Mouse (Mus musculus): ENCODE results near the gene Nell2.

DNA sequence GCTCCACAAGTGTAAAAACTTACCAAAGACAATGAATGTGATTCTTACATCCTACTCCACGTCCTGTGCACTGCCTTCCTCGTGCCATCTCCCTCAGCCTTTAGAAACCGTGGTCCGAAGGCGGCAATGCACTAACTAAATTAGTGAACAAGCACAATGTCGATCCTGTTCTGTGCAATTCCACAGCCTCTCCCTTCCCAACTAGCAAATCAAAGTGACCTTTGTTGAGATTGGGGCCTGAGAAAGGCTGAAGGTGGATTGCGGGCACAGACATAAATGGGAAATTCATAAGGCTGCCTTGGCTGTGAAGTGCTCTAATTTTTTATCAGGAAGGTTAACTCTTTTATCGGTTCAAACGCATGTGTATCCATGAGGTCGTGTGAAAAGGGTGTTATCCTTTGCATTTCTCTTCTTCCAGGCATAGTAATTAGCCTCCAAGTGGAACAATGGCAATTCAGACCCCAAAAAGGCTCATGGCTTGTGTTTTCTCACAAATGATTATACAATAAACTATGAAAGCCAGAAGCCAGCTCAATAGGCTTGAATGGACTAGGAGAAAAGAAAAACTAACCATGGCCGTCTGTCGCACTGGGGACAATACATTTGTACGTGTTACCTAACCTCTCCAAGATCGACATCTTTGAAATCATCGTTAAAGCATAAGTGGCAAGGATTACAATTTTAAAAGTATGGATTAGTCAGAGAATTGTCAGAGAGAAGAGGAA is 106.0 kb downstream of the Nell2 start:
- no peak for TF ChIP-seq CTCF (IDR thresholded peaks at IDR 0.05; ENCODE audit: insufficient read depth, low read depth, low read length)
- TF ChIP-seq POLR2A (IDR thresholded peaks at IDR 0.05; ENCODE audit: insufficient read depth, low read depth, low read length): no peak

Measured in olfactory bulb, adult 2 months (tissue).